Mouse (Mus musculus): ENCODE data around the gene Cemip. TPM values are rescaled to one million over a fixed set of nuclear protein-coding genes. Genes with fewer than 3 reads are reported as not detected.

Cemip gene
- polyA plus RNA-seq, 1 experiment: 1.0 TPM

GRCm38 (mm10) chr7:83948743-83949142 is 137.6 kb downstream of the Cemip start:
- H3K79me2 ChIP-seq (ENCODE audit: control insufficient read depth, insufficient read depth): no peaks in the 10 kb centered on the region
- H3K27me3 ChIP-seq (ENCODE audit: control insufficient read depth, insufficient read depth, insufficient read length): no peaks in the 10 kb centered on the region
- H3ac ChIP-seq (ENCODE audit: control insufficient read depth, insufficient read length, low read depth): no peak overlapping the region
- no peak overlapping the region for H3K4me3 ChIP-seq (ENCODE audit: insufficient read depth, poor library complexity, severe bottlenecking)
- H3K36me3 ChIP-seq (ENCODE audit: control insufficient read depth, insufficient read depth): no peaks in the 10 kb centered on the region
- H3K79me3 ChIP-seq (ENCODE audit: low read depth): no peaks in the 10 kb centered on the region
- TF ChIP-seq MYOG (IDR thresholded peaks at IDR 0.05; ENCODE audit: control insufficient read depth, extremely low read depth, insufficient read length): no peak
- TF ChIP-seq MAX (IDR thresholded peaks at IDR 0.05): no peak
- TF ChIP-seq USF1 (IDR thresholded peaks at IDR 0.05; ENCODE audit: low read depth): peak; percentile 17
- no peak for TF ChIP-seq CEBPB (IDR thresholded peaks at IDR 0.05; ENCODE audit: low read depth)
- no peak for TF ChIP-seq FOSL1 (IDR thresholded peaks at IDR 0.05; ENCODE audit: insufficient read depth, low read length, poor library complexity, severe bottlenecking)
- no peak for TF ChIP-seq CTCF (IDR thresholded peaks at IDR 0.05; ENCODE audit: control insufficient read depth, insufficient read depth, insufficient read length)
- no peak for TF ChIP-seq MYOD1 (IDR thresholded peaks at IDR 0.05; ENCODE audit: control insufficient read depth, insufficient read length, low read depth)

GRCm38 (mm10) chr7:83941701-83942101 is 144.6 kb downstream of the Cemip start:
- H3ac ChIP-seq (ENCODE audit: control insufficient read depth, insufficient read length, low read depth): no peak overlapping the region
- no peaks in the 10 kb centered on the region for H3K79me2 ChIP-seq (ENCODE audit: control insufficient read depth, insufficient read depth)
- TF ChIP-seq USF1 (IDR thresholded peaks at IDR 0.05; ENCODE audit: low read depth) (peak; percentile 5), CTCF (IDR thresholded peaks at IDR 0.05; ENCODE audit: control insufficient read depth, insufficient read depth, insufficient read length) (no peak)
- H3K4me3 ChIP-seq (ENCODE audit: insufficient read depth, poor library complexity, severe bottlenecking): no peak overlapping the region
- H3K27me3 ChIP-seq (ENCODE audit: control insufficient read depth, insufficient read depth, insufficient read length): no peaks in the 10 kb centered on the region
- H3K79me3 ChIP-seq (ENCODE audit: low read depth): no peaks in the 10 kb centered on the region
- H3K36me3 ChIP-seq (ENCODE audit: control insufficient read depth, insufficient read depth): no peaks in the 10 kb centered on the region

- Histone ChIP-seq H3K36me3 (ENCODE audit: control insufficient read depth, insufficient read depth) (no peaks in the 10 kb centered on the region), H3K79me3 (ENCODE audit: low read depth) (no peaks in the 10 kb centered on the region), H3K79me2 (ENCODE audit: control insufficient read depth, insufficient read depth) (no peaks in the 10 kb centered on the region), H3K27me3 (ENCODE audit: control insufficient read depth, insufficient read depth, insufficient read length) (no peaks in the 10 kb centered on the region), H3K4me3 (ENCODE audit: insufficient read depth, poor library complexity, severe bottlenecking) (no peak overlapping the region), H3ac (ENCODE audit: control insufficient read depth, insufficient read length, low read depth) (no peak overlapping the region)
- TF ChIP-seq FOSL1 (IDR thresholded peaks at IDR 0.05; ENCODE audit: insufficient read depth, low read length, poor library complexity, severe bottlenecking): no peak
- TF ChIP-seq CEBPB (IDR thresholded peaks at IDR 0.05; ENCODE audit: low read depth): no peak
- no peak for TF ChIP-seq MYOD1 (IDR thresholded peaks at IDR 0.05; ENCODE audit: control insufficient read depth, insufficient read length, low read depth)
- TF ChIP-seq MYOG (IDR thresholded peaks at IDR 0.05; ENCODE audit: control insufficient read depth, extremely low read depth, insufficient read length): no peak
- no peak for TF ChIP-seq MAX (IDR thresholded peaks at IDR 0.05)
- no peak for TF ChIP-seq USF1 (IDR thresholded peaks at IDR 0.05; ENCODE audit: low read depth)
- TF ChIP-seq CTCF (IDR thresholded peaks at IDR 0.05; ENCODE audit: control insufficient read depth, insufficient read depth, insufficient read length): no peak
Observed at GRCm38 (mm10) chr7:83940136-83940535, 146.2 kb downstream of the Cemip start.

- Histone ChIP-seq H3K79me3 (ENCODE audit: low read depth) (no peaks in the 10 kb centered on the region), H3K27me3 (ENCODE audit: control insufficient read depth, insufficient read depth, insufficient read length) (no peaks in the 10 kb centered on the region), H3K4me3 (ENCODE audit: insufficient read depth, poor library complexity, severe bottlenecking) (no peak overlapping the region), H3K36me3 (ENCODE audit: control insufficient read depth, insufficient read depth) (no peaks in the 10 kb centered on the region), H3ac (ENCODE audit: control insufficient read depth, insufficient read length, low read depth) (no peak overlapping the region), H3K79me2 (ENCODE audit: control insufficient read depth, insufficient read depth) (no peaks in the 10 kb centered on the region)
- TF ChIP-seq USF1 (IDR thresholded peaks at IDR 0.05; ENCODE audit: low read depth) (no peak), MAX (IDR thresholded peaks at IDR 0.05) (peak; percentile 79), CEBPB (IDR thresholded peaks at IDR 0.05; ENCODE audit: low read depth) (peak; percentile 65), CTCF (IDR thresholded peaks at IDR 0.05; ENCODE audit: control insufficient read depth, insufficient read depth, insufficient read length) (no peak), FOSL1 (IDR thresholded peaks at IDR 0.05; ENCODE audit: insufficient read depth, low read length, poor library complexity, severe bottlenecking) (no peak), MYOD1 (IDR thresholded peaks at IDR 0.05; ENCODE audit: control insufficient read depth, insufficient read length, low read depth) (no peak), MYOG (IDR thresholded peaks at IDR 0.05; ENCODE audit: control insufficient read depth, extremely low read depth, insufficient read length) (no peak)
Observed at GRCm38 (mm10) chr7:83939017-83939721, 147.1 kb downstream of the Cemip start.

- Histone ChIP-seq H3K4me3 (ENCODE audit: insufficient read depth, poor library complexity, severe bottlenecking) (no peak overlapping the region), H3K27me3 (ENCODE audit: control insufficient read depth, insufficient read depth, insufficient read length) (no peaks in the 10 kb centered on the region), H3K79me3 (ENCODE audit: low read depth) (no peaks in the 10 kb centered on the region), H3K79me2 (ENCODE audit: control insufficient read depth, insufficient read depth) (no peaks in the 10 kb centered on the region), H3ac (ENCODE audit: control insufficient read depth, insufficient read length, low read depth) (no peak overlapping the region), H3K36me3 (ENCODE audit: control insufficient read depth, insufficient read depth) (no peaks in the 10 kb centered on the region)
- TF ChIP-seq MYOD1 (IDR thresholded peaks at IDR 0.05; ENCODE audit: control insufficient read depth, insufficient read length, low read depth) (no peak), MYOG (IDR thresholded peaks at IDR 0.05; ENCODE audit: control insufficient read depth, extremely low read depth, insufficient read length) (no peak), CTCF (IDR thresholded peaks at IDR 0.05; ENCODE audit: control insufficient read depth, insufficient read depth, insufficient read length) (no peak), MAX (IDR thresholded peaks at IDR 0.05) (no peak), USF1 (IDR thresholded peaks at IDR 0.05; ENCODE audit: low read depth) (no peak), CEBPB (IDR thresholded peaks at IDR 0.05; ENCODE audit: low read depth) (no peak), FOSL1 (IDR thresholded peaks at IDR 0.05; ENCODE audit: insufficient read depth, low read length, poor library complexity, severe bottlenecking) (no peak)
Observed at GRCm38 (mm10) chr7:83921637-83922036, 164.7 kb downstream of the Cemip start.

- H3K36me3 ChIP-seq (ENCODE audit: control insufficient read depth, insufficient read depth): no peaks in the 10 kb centered on the region
- H3ac ChIP-seq (ENCODE audit: control insufficient read depth, insufficient read length, low read depth): no peak overlapping the region
- no peak for TF ChIP-seq MYOD1 (IDR thresholded peaks at IDR 0.05; ENCODE audit: control insufficient read depth, insufficient read length, low read depth)
- TF ChIP-seq MYOG (IDR thresholded peaks at IDR 0.05; ENCODE audit: control insufficient read depth, extremely low read depth, insufficient read length): no peak
- no peak for TF ChIP-seq FOSL1 (IDR thresholded peaks at IDR 0.05; ENCODE audit: insufficient read depth, low read length, poor library complexity, severe bottlenecking)
- no peak for TF ChIP-seq USF1 (IDR thresholded peaks at IDR 0.05; ENCODE audit: low read depth)
- no peak for TF ChIP-seq MAX (IDR thresholded peaks at IDR 0.05)
- TF ChIP-seq CTCF (IDR thresholded peaks at IDR 0.05; ENCODE audit: control insufficient read depth, insufficient read depth, insufficient read length): no peak
- no peak for TF ChIP-seq CEBPB (IDR thresholded peaks at IDR 0.05; ENCODE audit: low read depth)
- no peaks in the 10 kb centered on the region for H3K79me2 ChIP-seq (ENCODE audit: control insufficient read depth, insufficient read depth)
- H3K79me3 ChIP-seq (ENCODE audit: low read depth): no peaks in the 10 kb centered on the region
- H3K4me3 ChIP-seq (ENCODE audit: insufficient read depth, poor library complexity, severe bottlenecking): no peak overlapping the region
- no peaks in the 10 kb centered on the region for H3K27me3 ChIP-seq (ENCODE audit: control insufficient read depth, insufficient read depth, insufficient read length)
Observed at GRCm38 (mm10) chr7:83920241-83920640, 166.1 kb downstream of the Cemip start.

All from C2C12 (cell line).